Mouse (Mus musculus): ENCODE results near the gene Gucy2e.

- no peak for TF ChIP-seq CTCF (IDR thresholded peaks at IDR 0.05; ENCODE audit: low read depth, low read length)
- TF ChIP-seq POLR2A (IDR thresholded peaks at IDR 0.05; ENCODE audit: borderline replicate concordance, low read depth, low read length): no peak
These were observed 20.2 kb upstream of the Gucy2e start for GRCm38 (mm10) chr11:69257072-69257471.

Measured in bone marrow macrophage, adult 2 months (primary cell).